Mouse (Mus musculus): Measurements from ENCODE around the gene Cilp.
"Not testable (repeated sequence)": the region's sequence is repeated elsewhere in the genome, so short reads cannot be mapped to it uniquely, and the experiment has no call there.

Cilp gene

GRCm38 (mm10) chr9:65264959-65265358, at the start of gene Cilp:
TSS of gene Cilp (plus strand) at chr9:65265180.
- no peak for DNase-seq (ENCODE audit: low spot score in 2 of 2)

GRCm38 (mm10) chr9:65215494-65216126, 49.4 kb upstream of the Cilp start:
- no peak for DNase-seq (ENCODE audit: low spot score in 2 of 2)

- DNase-seq (ENCODE audit: low spot score in 2 of 2) = no peak
Measured at GRCm38 (mm10) chr9:65216972-65217371, 48.0 kb upstream of the Cilp start.

GRCm38 (mm10) chr9:65217661-65218060, 47.3 kb upstream of the Cilp start:
- DNase-seq (ENCODE audit: low spot score in 2 of 2) = no peak

- DNase-seq (ENCODE audit: low spot score in 2 of 2) = no peak
Measured at GRCm38 (mm10) chr9:65218916-65219315, 46.1 kb upstream of the Cilp start.

GRCm38 (mm10) chr9:65220398-65220797, 44.6 kb upstream of the Cilp start:
- DNase-seq (ENCODE audit: low spot score in 2 of 2) = not testable (repeated sequence)

GRCm38 (mm10) chr9:65223927-65224326, 41.1 kb upstream of the Cilp start:
- DNase-seq (ENCODE audit: low spot score in 2 of 2) = no peak

- peak in 1 of 2 experiments; percentile 33 for DNase-seq (ENCODE audit: low spot score in 2 of 2)
Measured at GRCm38 (mm10) chr9:65225795-65226194, 39.2 kb upstream of the Cilp start.

GRCm38 (mm10) chr9:65230250-65230649, 34.7 kb upstream of the Cilp start:
- no peak for DNase-seq (ENCODE audit: low spot score in 2 of 2)

- DNase-seq (ENCODE audit: low spot score in 2 of 2) = no peak
Measured at GRCm38 (mm10) chr9:65231284-65231683, 33.7 kb upstream of the Cilp start.

GRCm38 (mm10) chr9:65233243-65233985, 31.6 kb upstream of the Cilp start:
- no peak for DNase-seq (ENCODE audit: low spot score in 2 of 2)

GRCm38 (mm10) chr9:65234734-65235133, 30.2 kb upstream of the Cilp start:
- DNase-seq (ENCODE audit: low spot score in 2 of 2) = no peak

- no peak for DNase-seq (ENCODE audit: low spot score in 2 of 2)
Measured at GRCm38 (mm10) chr9:65235601-65236000, 29.4 kb upstream of the Cilp start.

GRCm38 (mm10) chr9:65237616-65238015, 27.4 kb upstream of the Cilp start:
- no peak for DNase-seq (ENCODE audit: low spot score in 2 of 2)

- DNase-seq (ENCODE audit: low spot score in 2 of 2) = no peak
Measured at GRCm38 (mm10) chr9:65238191-65238760, 26.7 kb upstream of the Cilp start.

- no peak for DNase-seq (ENCODE audit: low spot score in 2 of 2)
Measured at GRCm38 (mm10) chr9:65239176-65239575, 25.8 kb upstream of the Cilp start.

- DNase-seq (ENCODE audit: low spot score in 2 of 2) = no peak
Measured at GRCm38 (mm10) chr9:65239731-65240130, 25.2 kb upstream of the Cilp start.

- DNase-seq (ENCODE audit: low spot score in 2 of 2) = no peak
Measured at GRCm38 (mm10) chr9:65240587-65240986, 24.4 kb upstream of the Cilp start.

GRCm38 (mm10) chr9:65241973-65242372, 23.0 kb upstream of the Cilp start:
- DNase-seq (ENCODE audit: low spot score in 2 of 2) = no peak

- DNase-seq (ENCODE audit: low spot score in 2 of 2) = no peak
Measured at GRCm38 (mm10) chr9:65243249-65243648, 21.7 kb upstream of the Cilp start.

- DNase-seq (ENCODE audit: low spot score in 2 of 2) = peak in 1 of 2 experiments; percentile 25
Measured at GRCm38 (mm10) chr9:65244036-65244806, 20.8 kb upstream of the Cilp start.

Data from frontal cortex, postnatal 36 days (tissue).